Comparison of ENCODE assay signal across 8 mouse cellular contexts in the genomic region with DNA sequence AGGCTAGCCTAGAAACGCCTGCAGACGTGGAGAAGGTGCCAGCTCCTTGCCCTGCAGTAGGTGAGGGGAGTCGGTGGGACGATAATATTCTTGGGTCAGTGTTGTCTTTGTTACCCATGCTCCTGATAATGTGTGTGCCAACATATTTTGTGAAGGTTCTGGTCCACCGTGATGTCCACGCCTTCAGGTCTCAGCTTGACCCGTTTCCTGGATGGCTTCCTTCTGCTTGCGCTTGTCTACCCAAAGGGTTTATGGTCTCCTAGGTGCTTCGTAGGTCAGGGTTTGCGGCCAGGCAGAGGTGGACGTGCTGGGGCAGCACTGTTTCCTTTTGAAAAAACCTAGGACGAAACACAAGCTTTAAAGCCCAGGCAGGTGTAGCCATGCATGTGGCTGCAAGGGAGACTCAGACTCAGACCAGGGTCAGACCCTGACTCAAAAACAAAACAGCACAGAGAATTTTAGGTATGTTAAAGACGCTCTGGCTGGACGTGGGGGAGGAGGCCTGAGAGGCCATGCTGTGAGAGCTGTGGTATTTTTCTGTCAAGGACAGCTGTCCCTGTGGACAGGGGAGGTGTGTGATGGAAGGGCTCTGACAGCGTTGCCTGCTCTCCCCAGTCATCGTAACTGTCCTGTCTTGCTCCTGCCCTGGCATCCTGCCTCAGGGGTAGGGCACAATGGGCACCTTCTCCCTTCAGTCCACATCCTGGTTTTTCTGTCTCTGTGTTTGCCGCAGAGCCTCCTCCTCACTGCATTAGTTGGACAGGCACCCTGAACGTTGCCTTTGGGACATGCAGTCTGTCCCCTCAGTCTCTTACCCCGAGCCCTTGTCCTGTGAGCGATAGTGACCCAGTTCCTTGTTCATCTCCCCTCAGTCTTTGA. TPM values are rescaled to one million over a fixed set of nuclear protein-coding genes. Genes with fewer than 3 reads are reported as not detected.
A peak's percentile ranks its signal among the peaks of the same experiment; 100 is the strongest.
DNase-seq lines count a peak whose midpoint lies in the region; ATAC-seq and TF ChIP-seq lines count a peak whose summit lies in the region.

No protein-coding gene starts in this region.

- H3K27me3 ChIP-seq in heart, embryonic 11.5 days (ENCODE audit: control insufficient read depth, insufficient read depth, low read length): no peaks in the 10 kb centered on the region
- H3K27me3 ChIP-seq in forebrain, embryonic 13.5 days: no peaks in the 10 kb centered on the region
- H3K27me3 ChIP-seq in liver, postnatal 0 days (ENCODE audit: insufficient read depth, low read length): no peaks in the 10 kb centered on the region

- no peak for TF ChIP-seq EP300 in liver, postnatal 0 days (IDR thresholded peaks at IDR 0.05; ENCODE audit: low read depth)

- peaks cover 84% of the 10 kb centered on the region for H3K4me1 ChIP-seq in heart, embryonic 11.5 days (ENCODE audit: control insufficient read depth, insufficient read depth, low read length)
- peaks cover 48% of the 10 kb centered on the region for H3K4me1 ChIP-seq in bone marrow macrophage, adult 2 months (ENCODE audit: control insufficient read depth, insufficient read depth, low read length)
- peaks cover 85% of the 10 kb centered on the region for H3K4me1 ChIP-seq in forebrain, embryonic 13.5 days
- peaks cover 25% of the 10 kb centered on the region for H3K4me1 ChIP-seq in liver, postnatal 0 days (ENCODE audit: insufficient read depth)

- no peak for DNase-seq in heart, adult 18-20 months
- DNase-seq in liver, postnatal 0 days: no peak
- DNase-seq in spleen, adult 12 weeks (ENCODE audit: low spot score): no peak
- DNase-seq in retina, embryonic 14.5 days (ENCODE audit: low spot score): no peak
- DNase-seq in adrenal gland, adult 18-20 months (ENCODE audit: low spot score in 2 of 2): no peak

- no peak overlapping the region for H3K4me3 ChIP-seq in heart, embryonic 11.5 days (ENCODE audit: low read depth, low read length)
- no peak overlapping the region for H3K4me3 ChIP-seq in bone marrow macrophage, adult 2 months (ENCODE audit: insufficient read depth, low read length)
- no peak overlapping the region for H3K4me3 ChIP-seq in forebrain, embryonic 13.5 days
- no peak overlapping the region for H3K4me3 ChIP-seq in liver, postnatal 0 days (ENCODE audit: low read depth, low read length)

- peak overlapping the region; percentile 52; the same call in 1 of the 2 replicates for H3K9ac ChIP-seq in heart, embryonic 11.5 days (ENCODE audit: low read depth, low read length)
- H3K9ac ChIP-seq in forebrain, embryonic 13.5 days: peak overlapping the region; percentile 54
- H3K9ac ChIP-seq in liver, postnatal 0 days (replicated peaks): no peak overlapping the region

- ATAC-seq in heart, embryonic 11.5 days (replicated peaks; ENCODE audit: insufficient number of reproducible peaks, low FRiP score, low TSS enrichment): no peak; the same call in 1 of the 2 replicates
- no peak for ATAC-seq in forebrain, embryonic 13.5 days
- no peak for ATAC-seq in liver, postnatal 0 days

- H3K9me3 ChIP-seq in heart, embryonic 11.5 days (replicated peaks; ENCODE audit: control insufficient read depth, low read length): no peaks in the 10 kb centered on the region
- no peaks in the 10 kb centered on the region for H3K9me3 ChIP-seq in forebrain, embryonic 13.5 days (replicated peaks)
- H3K9me3 ChIP-seq in liver, postnatal 0 days (ENCODE audit: low read length): no peaks in the 10 kb centered on the region

- TF ChIP-seq CTCF in bone marrow macrophage, adult 2 months (IDR thresholded peaks at IDR 0.05; ENCODE audit: low read depth, low read length): no peak
- no peak for TF ChIP-seq CTCF in liver, postnatal 0 days (IDR thresholded peaks at IDR 0.05; ENCODE audit: low read depth)

- peaks cover 3% of the 10 kb centered on the region; the same call in 1 of the 2 replicates for H3K36me3 ChIP-seq in heart, embryonic 11.5 days (ENCODE audit: control insufficient read depth, insufficient read depth, low read length)
- H3K36me3 ChIP-seq in forebrain, embryonic 13.5 days (ENCODE audit: poor library complexity, severe bottlenecking): peaks cover 20% of the 10 kb centered on the region
- H3K36me3 ChIP-seq in liver, postnatal 0 days (replicated peaks; ENCODE audit: insufficient read depth, low read length): peaks cover 12% of the 10 kb centered on the region; the same call in 1 of the 2 replicates

- no peak for TF ChIP-seq POLR2A in bone marrow macrophage, adult 2 months (IDR thresholded peaks at IDR 0.05; ENCODE audit: borderline replicate concordance, low read depth, low read length)

- peak overlapping the region; percentile 85 for H3K27ac ChIP-seq in heart, embryonic 11.5 days (ENCODE audit: low read depth, low read length)
- peak overlapping the region; percentile 88 for H3K27ac ChIP-seq in bone marrow macrophage, adult 2 months (ENCODE audit: insufficient read depth, low read depth, low read length)
- peak overlapping the region; percentile 6; the same call in 1 of the 2 replicates for H3K27ac ChIP-seq in forebrain, embryonic 13.5 days
- 0 out of 2 replicates have a peak overlapping the region, but pooled peaks have one; percentile 22 for H3K27ac ChIP-seq in liver, postnatal 0 days (ENCODE audit: low read depth)

- H3K4me2 ChIP-seq in heart, embryonic 11.5 days: peak overlapping the region; percentile 40
- peak overlapping the region; percentile 2; the same call in 1 of the 2 replicates for H3K4me2 ChIP-seq in forebrain, embryonic 13.5 days
- no peak overlapping the region for H3K4me2 ChIP-seq in liver, postnatal 0 days (ENCODE audit: low read depth, low read length)

- 29% methylated on average over 20 of the region's 20 CpGs for WGBS in heart, embryonic 11.5 days (ENCODE audit: insufficient replicate concordance)
- 65% methylated on average over 20 of the region's 20 CpGs for WGBS in forebrain, embryonic 13.5 days
- WGBS in liver, postnatal 0 days (ENCODE audit: insufficient replicate concordance): 72% methylated on average over 20 of the region's 20 CpGs

RNA-seq across cellular contexts. Expression of gene Sec14l1, which starts 5.6 kb away (rescaled TPM):
- 32.6 and 39.4 TPM in 2 replicates for polyA plus RNA-seq in heart, embryonic 11.5 days (2014; fragmentation: Nextera tagmentation; extraction: Ambion mirVana)
- 10 to 100 TPM; 86.8 to 98.2 TPM for total RNA-seq in heart, adult 18-20 months (2021)
- polyA plus RNA-seq in bone marrow macrophage, adult 2 months (2012; ENCODE audit: insufficient read depth, insufficient read length, missing spikeins): 122 and 132 TPM in 2 replicates
- 60.3 and 62.1 TPM in 2 replicates for polyA plus RNA-seq in forebrain, embryonic 13.5 days (2015; fragmentation: Nextera tagmentation; extraction: Ambion mirVana)
- 8.2 and 9.2 TPM in 2 replicates for polyA plus RNA-seq in liver, postnatal 0 days (2015; fragmentation: Nextera tagmentation; extraction: Ambion mirVana)
- total RNA-seq in adrenal gland, adult 18-20 months (2021): 100 to 1,000 TPM; 106 to 159 TPM

Comparison
In these comparisons a context has a peak if more than half of its experiments do, and no peak if none do; other contexts are left out.
1. H3K27ac ChIP-seq: peak in every context shown above with its lines; median percentile 88 in bone marrow macrophage, adult 2 months; 85 in heart, embryonic 11.5 days; 22 in liver, postnatal 0 days; 6 in forebrain, embryonic 13.5 days.